Mouse (Mus musculus): ENCODE results near the gene Fam20a.

DNA sequence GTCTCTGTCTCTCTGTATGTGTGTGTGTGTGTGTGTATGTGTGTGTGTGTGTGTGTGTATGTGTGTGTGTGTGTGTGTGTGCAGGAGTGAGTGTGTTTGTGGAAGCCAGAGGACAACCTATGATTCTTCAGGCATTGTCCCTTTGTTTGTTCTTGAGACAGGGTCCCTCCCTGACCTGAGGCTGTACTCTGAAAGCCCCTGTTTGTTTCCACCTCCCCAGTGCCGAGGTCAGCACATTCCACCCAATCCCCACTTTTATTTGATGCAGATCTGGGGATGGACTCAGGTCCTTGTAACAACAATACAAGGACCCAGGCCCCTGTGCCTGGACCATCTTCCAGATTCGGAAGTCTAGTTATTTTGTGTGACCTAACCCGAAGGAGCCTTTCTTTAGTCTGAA is 14.6 kb downstream of the Fam20a start:
- TF ChIP-seq CTCF (IDR thresholded peaks at IDR 0.05) (no peak), POLR2A (IDR thresholded peaks at IDR 0.05; ENCODE audit: insufficient read depth, low read depth, low read length) (no peak), EP300 (IDR thresholded peaks at IDR 0.05; ENCODE audit: insufficient read depth, low read depth, low read length) (no peak)
